Mouse (Mus musculus) ovary, adult 10 weeks (tissue): ENCODE measurements around the gene Rab23. TPM values are rescaled to one million over a fixed set of nuclear protein-coding genes. Genes with fewer than 3 reads are reported as not detected.

Experiments used
- polyA plus RNA-seq: library from polyadenylated mRNA; stranded (reverse); fragments of 350-450 nt; fragmentation: Illumina TruSeq; extraction: RNeasy Lipid Tissue Mini Kit (QIAGEN cat#74804); gene quantifications from one replicate; pipeline ENCODE4 v1.2.3, GENCODE M21; 2014

The Rab23 gene
- 27.9 TPM for polyA plus RNA-seq

DNA sequence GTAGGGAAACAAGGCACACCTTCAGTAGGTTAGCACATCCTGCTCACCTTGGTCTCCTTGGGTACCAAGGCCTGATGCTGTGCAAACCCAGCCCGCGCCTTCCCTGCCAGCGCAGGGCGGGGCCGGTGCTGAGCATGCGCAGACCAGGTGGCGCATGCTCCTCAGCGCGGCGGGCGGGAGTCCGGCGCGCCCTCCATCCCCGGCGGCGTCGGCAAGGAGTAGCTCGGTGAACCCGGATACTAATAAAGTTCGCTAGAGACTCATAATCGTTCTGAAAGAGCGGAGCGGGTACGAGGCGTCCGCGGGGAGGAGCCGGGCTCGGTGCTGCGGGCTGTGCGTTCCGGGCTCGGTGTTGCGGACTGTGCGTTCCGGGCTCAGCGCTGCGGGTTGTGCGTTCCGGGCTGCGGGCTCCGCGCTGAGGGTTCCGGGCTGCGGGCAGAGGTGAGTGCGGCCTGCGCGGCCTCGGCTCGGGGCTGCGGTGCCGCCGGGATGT is at the start of gene Rab23:
TSS of gene Rab23 (plus strand) at position 155 of the 493 bp plus-strand sequence.

DNA sequence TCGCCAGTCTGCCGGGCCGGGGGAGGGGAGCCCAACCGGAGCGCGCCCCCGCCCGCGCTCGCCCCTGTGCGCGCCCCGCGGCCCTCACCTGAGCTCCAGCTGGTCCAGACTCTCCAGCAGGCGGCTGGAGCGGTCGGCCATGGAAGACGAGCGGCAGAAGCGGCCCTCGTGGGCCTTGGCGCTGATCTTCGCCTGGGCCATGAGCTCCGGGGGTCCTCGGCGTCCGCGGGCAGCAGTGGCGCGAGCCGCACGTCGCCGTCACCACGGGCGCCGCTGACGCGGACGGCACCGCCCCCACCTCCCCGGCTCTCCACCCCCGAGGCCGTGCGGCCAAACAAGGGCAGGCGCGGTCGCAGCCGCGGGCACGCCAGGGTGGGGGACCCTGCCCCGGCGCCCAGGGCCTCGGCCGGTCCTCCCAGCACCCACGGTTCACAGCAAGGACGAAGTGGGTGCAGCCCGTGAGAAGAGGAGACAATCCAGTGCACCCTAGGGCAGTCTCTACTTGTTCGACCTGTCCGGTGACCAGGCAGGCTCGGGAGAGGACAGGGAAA is 37.9 kb downstream of the Rab23 start, which contains the start of gene Bag2:
TSS of gene Bag2 (minus strand) at position 305 of the 551 bp plus-strand sequence.

Other genes with a start within 250 kb of the Rab23 start
- gene Prim2, start 50.1 kb upstream of the Rab23 start, polyA plus RNA-seq = 19.5 TPM
- gene Bag2, start 37.9 kb downstream of the Rab23 start, polyA plus RNA-seq = 35.2 TPM
- 107 TPM for gene Zfp451, start 94.7 kb downstream of the Rab23 start, polyA plus RNA-seq
- gene Bend6, start 187.9 kb downstream of the Rab23 start, polyA plus RNA-seq = 1.3 TPM
- gene Dst, start 188.3 kb downstream of the Rab23 start, polyA plus RNA-seq = 76.0 TPM